Mouse (Mus musculus) fibroblast of lung, adult 2 months (primary cell): ENCODE results near the gene Saxo2.

Experiments used
- DNase-seq: peaks from one replicate; pipeline ENCODE4 v3.0.0-alpha.2; 2011; ENCODE audit warnings: low read depth

Gene Saxo2

DNA sequence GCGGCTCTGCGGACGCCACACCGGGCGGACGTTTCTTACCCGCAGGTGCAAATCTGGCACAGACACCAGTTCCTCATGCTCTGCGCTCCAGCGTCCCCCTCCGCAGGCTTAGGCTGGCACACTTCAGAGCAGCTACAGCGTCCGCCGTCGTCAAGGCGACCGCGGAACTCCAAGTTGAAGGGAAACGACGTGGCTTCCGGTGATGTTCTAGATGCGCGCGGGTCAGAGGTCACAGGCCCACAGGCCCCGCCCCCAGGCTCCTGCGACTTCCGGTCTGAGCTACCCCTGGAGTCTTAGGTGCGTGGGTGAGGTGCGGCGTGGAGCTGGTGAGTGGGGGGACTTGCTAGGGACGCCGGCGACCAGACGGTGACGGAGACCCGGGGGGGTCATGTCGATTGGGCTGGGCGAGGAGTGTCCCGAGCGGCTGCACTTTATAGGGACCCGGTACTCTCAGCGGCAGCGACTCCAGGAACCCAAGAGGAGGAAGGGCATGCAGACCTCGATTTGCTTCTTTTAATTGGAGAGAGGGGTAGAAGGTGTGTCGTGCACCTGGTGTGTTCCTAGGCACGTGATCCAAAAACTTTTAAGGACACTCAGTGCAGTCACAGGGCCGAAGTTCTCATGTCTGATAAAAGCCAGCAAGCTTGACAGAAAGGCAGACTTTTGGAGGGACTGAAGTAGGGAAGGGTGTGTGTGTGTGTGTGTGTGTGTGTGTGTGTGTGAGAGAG lies at the start of gene Saxo2, which contains the start of gene Efl1:
TSS of gene Saxo2 (minus strand) at position 176 of the 728 bp plus-strand sequence.
TSS of gene Efl1 (plus strand) at position 262 of the 728 bp plus-strand sequence.
- DNase-seq = peak; percentile 73

DNA sequence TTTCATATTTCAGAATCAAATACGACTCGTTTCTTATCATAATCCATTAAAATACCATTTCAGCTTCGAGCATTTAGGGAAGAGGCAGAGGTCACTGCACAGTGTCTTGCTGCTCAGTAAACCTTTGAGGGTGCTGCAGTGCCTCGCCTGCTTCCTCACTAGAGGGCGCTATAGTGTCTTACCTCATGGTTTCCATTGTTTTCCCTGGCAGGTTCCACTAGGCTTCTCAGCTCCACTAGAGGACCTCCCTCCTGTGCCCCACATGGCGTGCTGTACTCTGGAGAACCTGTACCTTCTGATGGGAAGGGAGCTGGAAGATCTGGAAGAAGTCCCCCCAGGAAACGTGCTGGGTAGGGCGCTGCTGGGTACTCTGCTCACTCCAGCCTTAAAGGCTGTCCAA lies 49.3 kb upstream of the Saxo2 start:
- no peak for DNase-seq

DNA sequence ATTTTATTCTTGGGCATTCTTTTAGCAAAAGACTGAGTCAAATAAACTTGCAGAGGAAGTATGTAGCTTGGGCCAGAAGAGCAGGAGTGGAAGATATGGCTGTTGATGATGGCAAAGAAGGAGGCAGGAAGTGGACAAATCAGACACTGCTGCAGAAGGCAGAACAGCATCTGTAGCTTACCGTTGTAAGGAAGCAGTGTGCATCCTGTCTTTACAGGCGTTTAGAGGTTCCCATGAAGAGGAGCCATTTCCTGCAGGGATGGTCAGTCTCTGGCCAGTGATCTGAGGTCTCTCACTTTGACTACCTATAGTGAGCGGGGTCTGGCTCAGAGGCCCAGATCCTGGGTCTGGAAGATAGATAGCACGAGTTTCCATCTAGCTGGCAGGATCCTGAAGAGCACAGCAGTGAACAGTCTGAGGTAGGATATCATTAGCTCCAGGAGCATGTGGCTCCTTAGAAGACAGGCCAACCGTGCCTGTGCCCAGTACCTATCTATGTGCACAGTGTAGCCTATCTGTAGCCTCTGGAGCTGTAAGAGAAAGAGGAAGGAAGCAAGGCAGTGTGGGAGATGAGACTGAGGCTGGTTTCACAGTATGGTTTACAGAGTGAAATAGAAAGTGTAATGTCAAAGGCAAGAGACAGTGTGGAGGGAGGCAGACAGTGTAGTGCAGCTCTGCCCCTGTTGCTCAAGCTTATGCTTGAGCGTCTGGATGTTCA lies 42.9 kb upstream of the Saxo2 start:
- DNase-seq = no peak

DNA sequence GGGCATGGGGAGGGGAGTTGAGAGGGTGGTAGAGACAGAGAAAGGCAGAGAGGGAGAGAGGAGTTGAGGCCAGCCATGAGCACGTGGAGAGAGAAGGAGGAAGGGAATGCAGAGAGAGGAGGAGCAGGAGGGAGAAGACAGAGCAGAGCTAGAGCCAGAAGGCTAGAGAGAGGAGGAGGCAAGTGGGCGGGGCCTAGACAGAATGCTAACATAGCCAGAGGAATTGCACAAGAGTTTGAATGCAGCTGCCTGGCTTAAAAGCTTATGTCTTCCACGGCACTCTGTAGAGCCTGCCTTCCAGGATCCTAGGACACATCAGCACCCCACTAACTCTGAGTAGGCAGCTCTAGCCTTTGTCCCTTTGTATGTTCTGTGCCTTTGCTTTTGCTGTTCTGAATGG lies 40.4 kb upstream of the Saxo2 start:
- DNase-seq = peak; percentile 42

DNA sequence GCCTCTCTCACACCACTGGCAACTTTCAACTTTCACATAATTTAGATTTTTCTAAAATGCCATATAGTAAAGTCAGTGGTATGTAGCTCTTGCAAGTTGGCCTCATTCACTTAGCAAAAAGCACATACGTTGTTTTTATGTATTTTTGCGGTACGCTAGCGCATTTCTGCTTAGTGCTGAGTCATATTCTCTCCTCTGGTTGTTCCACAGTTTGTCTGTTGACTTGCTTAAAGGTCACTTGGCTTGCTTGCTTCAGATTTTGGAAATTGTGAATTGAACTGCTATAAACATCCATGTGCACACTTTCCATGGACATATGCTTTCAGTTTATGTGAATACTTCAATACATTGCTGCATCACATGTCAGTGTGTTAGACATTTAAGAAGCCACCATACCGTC lies 31.6 kb upstream of the Saxo2 start:
- no peak for DNase-seq

DNA sequence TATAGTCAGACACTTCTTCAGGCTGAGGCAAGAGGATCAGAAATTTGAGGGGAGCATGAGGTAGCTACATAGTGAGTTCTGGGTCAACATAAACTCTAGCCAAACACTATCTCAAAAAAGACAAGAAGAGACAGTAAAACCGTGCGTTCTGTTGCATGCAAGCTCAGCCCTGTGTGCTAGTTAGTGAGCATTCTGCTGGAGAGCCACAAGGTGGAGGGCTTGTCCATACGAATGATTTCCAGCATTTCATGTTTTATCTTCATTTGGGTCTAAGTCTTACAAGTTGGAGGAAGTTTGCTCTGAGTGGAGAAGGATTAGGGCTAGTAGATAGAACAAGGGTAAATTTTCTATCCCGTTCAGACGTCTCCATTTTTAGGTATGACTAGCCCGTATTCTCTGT lies 28.5 kb upstream of the Saxo2 start:
- DNase-seq = no peak

DNA sequence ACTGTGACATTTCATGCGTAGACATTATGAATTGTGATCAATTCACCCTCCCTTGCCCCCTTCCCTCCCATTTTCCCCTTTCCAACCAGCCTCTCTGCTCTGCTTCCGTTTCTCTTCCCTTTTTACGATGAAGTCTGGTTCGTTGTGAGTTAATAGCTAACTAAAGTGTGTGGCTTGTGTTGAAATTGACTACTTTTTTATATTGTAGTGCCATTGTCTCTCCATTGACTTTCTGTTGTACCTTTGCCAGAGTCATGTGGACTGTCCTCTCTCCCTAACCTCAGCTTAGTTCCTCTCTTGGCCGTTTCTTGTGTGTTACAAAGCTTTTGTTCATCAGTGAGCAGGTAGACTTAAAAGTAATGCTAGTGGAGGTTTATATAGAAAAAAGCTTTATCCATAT lies 27.7 kb upstream of the Saxo2 start:
- no peak for DNase-seq

DNA sequence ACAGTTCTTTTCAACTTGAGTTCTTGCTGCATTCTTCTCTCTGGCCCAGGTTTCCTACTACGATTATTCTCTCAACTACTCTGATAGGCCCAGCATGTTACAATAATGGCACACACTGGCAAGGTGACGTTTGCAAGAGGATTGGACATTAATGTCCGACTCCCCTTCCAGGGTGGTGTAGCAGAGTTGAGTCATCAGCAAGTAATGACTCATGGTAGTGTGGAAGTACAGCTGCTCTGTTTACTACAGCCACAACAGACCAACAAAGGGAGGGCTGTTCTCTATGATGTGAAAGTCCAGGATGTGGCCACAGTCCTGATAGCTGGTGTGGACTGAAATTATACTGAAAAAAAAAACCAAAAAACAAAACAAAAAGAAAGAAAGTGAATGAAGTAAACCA lies 16.3 kb upstream of the Saxo2 start:
- peak; percentile 76 for DNase-seq

DNA sequence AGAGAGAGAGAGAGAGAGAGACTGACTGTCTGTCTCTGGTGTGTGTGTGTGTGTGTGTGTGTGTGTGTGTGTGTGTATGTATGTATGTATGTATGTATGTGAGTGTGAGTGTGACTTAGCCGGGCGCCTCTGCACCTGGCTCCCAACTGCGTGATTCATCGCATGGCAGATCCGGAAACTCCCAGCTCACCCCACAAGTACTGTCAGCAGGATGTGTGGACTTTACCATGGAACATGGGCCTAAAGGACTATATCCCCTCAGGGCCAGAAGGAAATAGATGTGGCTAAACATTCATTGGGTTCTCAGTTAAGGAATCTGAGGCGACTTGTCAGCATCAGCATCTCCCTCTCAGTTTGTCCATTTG lies 735 bp upstream of the Saxo2 start:
- no peak for DNase-seq

DNA sequence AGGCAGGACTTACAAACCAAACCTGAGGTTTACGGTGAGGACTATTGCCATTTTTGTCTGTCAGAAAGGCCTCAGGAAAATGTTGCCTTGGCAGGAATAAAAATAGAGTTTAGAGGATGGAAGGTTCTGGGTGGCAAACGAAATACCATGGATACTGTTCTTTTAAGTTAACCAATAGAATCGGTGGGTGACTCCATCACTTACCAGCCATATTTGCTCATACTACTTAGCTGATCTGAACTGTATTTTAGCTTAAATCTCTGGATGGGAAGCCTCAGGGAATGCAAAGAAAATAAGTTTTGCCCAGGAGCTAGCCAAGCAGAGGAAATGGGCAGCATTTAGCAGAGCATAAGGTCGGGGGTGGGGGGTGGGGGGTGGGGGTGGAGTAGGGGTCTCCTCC lies 419 bp downstream of the Saxo2 start:
- DNase-seq = no peak

DNA sequence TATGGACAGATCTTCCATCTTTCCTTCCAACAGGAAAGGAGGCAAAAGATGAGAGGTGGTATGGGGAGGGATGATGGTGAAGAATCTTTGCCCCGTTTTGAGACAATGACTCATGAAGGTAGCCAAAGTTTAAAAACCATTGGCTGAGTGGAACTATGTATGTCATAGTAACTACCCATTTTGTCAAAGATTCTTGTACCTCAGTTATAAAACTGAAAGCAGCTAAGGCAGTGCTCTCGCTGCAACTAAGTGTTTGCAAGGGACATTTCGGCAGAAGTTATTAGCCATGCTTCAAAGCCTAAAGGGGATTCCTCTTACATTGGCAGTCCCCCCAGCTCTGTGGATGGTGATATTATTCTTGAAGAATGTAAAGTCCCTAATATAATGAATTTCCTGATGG lies 1.1 kb downstream of the Saxo2 start:
- DNase-seq = no peak

DNA sequence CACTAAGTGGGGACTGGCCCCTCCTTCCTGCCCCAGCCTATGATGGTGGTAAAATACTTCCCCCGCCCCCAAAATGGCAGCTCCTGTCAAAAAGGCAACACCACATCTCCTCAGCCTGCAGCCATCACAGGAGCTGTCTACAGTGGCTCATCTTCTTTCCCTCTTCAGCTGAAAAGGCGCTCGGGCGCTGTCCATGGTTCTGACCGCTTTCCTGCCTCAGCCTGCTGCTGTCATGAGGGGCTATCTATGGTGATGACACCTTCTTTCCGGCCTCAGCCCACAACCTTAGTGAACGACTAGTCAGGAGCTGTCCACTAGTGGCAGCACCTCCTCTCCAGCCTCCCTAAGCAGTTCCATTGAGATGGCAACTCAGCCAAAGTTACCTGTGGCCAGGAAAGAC lies 23.0 kb downstream of the Saxo2 start:
- DNase-seq = no peak

DNA sequence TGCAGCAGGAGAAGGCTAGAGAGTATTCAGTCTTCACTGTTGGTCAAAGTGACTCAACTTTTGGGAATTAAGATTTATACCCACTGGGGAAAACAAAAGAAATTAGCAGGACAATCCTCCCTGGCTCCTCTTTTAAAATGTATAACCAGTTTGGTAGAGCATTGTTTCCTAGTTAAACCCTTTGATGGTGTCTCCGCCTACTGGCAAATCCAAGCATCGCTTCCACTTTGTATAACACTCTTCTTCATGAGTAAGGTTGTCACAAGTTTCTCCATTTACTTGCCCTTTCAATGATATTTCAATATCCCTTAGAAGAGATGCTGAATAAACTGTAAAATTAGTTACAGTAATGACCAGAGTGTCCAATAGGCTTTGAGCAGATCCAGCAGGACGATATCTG lies 38.7 kb downstream of the Saxo2 start:
- DNase-seq = no peak

DNA sequence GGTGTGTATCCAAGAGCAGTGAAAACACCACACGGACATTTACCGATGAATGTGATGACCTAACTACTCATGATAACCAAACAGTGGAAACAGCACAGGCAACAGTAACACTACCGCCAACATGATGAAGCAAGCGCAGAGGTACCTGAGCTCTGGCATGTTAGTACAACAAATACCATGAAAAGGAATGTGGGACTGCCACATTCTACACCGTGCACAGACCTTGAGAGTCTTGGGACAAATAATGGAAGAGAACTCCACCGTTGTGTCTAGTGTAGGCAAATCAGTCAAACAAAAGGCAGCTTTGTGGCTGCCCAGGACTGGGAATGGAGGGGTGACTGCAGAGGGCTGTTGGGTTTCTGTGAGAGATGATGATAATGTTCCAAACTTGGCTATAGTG lies 42.9 kb downstream of the Saxo2 start:
- no peak for DNase-seq

DNA sequence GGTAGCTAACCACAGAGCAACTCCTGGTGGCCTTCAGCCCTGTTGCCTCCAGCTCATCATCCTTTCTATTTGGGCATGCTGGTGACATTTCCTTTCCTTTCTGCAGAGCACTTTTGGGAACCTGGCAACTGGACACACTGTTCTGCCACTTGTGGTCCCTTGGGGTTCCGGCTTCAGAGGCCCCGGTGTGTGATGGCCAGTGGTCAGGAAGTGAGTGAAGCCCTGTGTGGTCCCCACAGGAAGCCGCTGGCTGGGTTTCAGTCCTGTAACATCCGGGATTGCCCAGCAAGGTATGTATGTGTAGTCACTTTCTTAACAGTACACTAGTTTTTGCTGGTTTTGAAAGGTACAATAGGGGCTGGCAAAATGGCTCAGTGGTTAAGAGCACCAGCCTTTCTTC lies 46.3 kb downstream of the Saxo2 start:
- no peak for DNase-seq

DNA sequence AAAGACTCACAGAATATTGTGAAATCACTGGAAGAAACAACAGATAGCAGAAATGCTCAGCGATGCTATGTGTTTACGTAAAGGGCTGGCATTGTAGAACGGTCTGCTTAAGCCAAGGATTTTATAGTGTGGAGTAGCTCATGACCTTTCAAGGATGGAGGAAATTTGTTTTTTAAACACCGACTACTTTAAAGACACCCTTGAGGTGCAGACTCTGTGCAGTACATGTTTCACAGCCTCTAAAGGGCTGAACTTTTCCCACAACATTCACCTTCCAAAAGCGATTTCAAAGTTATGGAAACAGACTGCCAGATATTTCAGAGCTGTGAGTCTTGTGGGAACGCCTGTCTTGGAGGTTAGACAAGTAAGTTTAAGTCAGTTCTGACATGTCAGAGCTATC lies 57.4 kb downstream of the Saxo2 start:
- DNase-seq = no peak
